Mouse (Mus musculus): Measurements from ENCODE around the gene Txnrd2.

- TF ChIP-seq CTCF (IDR thresholded peaks at IDR 0.05; ENCODE audit: low read depth, low read length), result no peak
- no peak for TF ChIP-seq POLR2A (IDR thresholded peaks at IDR 0.05; ENCODE audit: borderline replicate concordance, low read depth, low read length)
These were observed 7.2 kb downstream of the Txnrd2 start for GRCm38 (mm10) chr16:18433341-18433920.
